Mouse (Mus musculus) heart, postnatal 4 days (tissue): ENCODE measurements around the gene Olfr616. TPM values are rescaled to one million over a fixed set of nuclear protein-coding genes. Genes with fewer than 3 reads are reported as not detected.
"Not testable (repeated sequence)": the region's sequence is repeated elsewhere in the genome, so short reads cannot be mapped to it uniquely, and the experiment has no call there.

Experiments used
- DNase-seq: peaks from one replicate; pipeline ENCODE4 v3.0.0; 2021
- microRNA-seq, 2 experiments: library from miRNA; unstranded; fragments of <30 nt; microRNA quantifications; one replicate each; pipeline ENCODE4 v1.2.0; 2021 to 2022
- total RNA-seq, 2 experiments: library from RNA; stranded (reverse); gene quantifications; 2 replicates each; pipeline ENCODE4 v1.2.3; 2021

Gene Olfr616
- total RNA-seq: not detected

DNA sequence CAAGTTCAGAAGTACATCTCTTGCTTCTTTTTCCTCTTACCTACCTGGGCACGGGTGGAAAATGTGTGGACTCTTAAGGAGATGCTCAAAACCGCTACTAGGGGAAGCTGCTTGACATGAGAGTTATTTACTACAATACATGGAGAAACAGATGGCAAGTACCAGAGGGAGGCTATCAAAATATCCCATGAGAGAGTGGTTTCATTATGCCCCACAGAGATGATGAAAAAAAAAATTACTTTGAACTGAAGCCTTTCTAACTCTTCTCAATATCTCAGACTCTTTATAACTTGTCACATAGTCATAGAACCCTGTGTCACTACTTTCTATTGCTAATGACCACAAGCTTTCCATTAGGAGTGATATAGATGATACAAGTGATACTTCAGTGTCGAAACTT, at the start of gene Olfr616:
Gene Olfr616, minus strand, starts transcription at position 101 of the 400 bp plus-strand sequence.
- no peak for DNase-seq

DNA sequence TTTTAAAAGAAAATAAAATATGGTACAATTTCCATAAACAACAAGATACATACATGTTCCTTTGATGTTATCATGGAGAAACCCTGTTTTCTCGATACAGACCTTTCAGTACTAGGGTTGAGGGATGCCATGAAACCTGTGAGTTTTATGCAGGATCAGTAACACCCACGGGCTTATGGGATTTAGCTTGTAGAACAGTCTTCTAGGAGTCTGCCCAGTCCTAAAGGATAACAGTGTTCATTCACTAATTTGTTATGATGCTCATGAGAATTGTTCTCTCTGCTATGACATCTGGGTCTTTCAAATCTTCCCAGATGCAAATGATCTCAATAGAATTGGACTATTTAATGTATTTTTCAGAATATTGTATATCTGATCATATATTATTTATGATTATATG, 43.5 kb upstream of the Olfr616 start, which contains the start of gene Olfr620:
Gene Olfr620, minus strand, starts transcription at position 101 of the 400 bp plus-strand sequence.
- DNase-seq: no peak

DNA sequence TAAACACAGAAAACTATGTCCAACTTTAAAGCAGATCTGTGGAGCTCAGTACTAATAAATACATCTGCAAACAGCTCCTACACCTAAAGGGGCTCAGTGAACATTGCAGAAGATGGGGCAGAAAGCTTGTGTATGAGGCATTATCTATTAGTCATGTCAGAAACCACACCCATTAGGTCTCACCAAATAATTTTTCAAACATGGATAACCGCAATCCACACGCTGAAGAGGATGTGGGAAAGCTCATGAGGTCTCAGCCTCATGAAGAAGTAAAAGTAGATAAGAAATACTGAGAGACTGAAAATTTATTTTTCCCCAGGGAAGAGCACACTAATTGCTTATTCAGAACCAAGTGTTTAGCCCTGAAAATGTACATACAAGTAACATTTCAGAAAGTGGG, 38.5 kb upstream of the Olfr616 start:
- no peak for DNase-seq

DNA sequence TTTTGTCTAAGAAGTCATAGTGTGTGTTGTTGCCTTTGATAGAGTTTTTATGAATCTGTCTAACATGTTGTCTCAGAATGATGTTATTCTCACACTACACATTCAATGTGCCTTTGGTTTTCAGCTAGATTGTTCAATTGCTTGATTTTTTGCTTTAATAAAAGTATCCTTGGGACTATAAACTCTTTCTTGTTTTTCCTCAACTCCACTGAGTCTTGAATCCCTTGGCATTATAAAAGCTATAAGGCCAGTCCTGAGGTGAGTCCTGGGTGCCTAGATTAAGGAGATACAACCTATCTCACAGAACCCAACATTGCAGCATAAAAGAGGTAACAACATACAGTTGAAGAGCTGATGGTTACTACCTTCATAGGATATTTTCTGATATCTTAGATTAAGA, 31.3 kb upstream of the Olfr616 start, which contains the start of gene Olfr619:
Gene Olfr619, plus strand, starts transcription at position 301 of the 400 bp plus-strand sequence.
- no peak for DNase-seq

DNA sequence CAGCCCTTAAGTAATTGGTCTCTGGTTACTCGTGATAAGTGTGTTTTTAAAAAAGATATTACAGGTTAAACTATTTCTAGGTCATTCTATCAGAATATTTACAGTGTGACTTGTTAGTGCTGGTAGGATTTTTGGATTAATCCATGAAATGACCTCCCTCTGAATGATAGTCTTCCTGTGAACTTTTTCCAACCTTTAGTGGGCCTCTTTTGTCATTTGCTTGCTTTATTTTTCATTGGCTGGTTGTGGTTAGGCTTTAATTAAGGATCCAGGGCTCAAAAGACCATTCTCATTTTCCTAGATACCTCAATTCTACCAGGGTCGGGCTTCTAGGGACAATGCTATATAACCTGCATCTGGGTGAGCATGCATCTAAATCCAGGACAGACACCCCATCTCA, 20.9 kb upstream of the Olfr616 start, which contains the start of gene Olfr618:
Gene Olfr618, plus strand, starts transcription at position 301 of the 400 bp plus-strand sequence.
- no peak for DNase-seq

DNA sequence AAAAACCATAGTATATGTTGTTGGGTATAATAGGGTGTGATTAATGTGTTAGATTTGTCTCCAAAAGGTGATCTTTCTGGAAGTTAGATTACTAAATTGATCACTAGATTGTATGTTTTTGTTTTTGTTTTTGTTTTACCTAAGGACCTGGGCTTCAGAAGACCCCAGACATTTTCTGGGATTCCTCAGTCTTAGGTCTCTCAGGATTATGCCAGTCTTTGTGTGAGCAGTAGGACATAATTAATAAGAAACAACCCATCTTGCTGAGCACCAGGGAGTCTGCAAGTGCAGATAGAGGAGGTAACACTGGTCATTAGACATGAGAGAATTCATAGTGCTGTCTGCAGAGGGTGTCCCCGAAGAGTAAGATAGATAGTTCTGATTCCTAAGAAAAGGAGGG, 3.8 kb upstream of the Olfr616 start, which contains the start of gene Olfr617:
Gene Olfr617, plus strand, starts transcription at position 301 of the 400 bp plus-strand sequence.
- DNase-seq: no peak

DNA sequence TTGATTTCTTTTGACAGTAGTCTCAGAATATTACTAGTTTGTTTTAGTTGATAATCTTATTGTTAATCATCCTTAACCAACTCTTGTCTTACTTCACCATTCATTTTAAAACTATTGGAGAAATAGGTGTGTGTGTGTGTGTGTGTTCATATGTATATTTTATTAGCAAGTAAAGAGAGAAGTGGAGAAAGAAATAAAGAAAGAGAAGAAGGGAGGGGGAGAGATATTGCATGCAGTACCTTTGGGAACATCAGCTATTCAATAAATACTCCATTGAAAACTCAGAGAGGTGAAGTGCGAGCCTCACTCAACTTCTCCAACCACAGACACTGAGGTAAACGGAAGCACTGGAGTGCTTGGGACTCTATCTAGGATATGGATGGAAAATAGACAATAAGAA, 13.2 kb downstream of the Olfr616 start, which contains the start of gene Olfr615:
Gene Olfr615, plus strand, starts transcription at position 301 of the 400 bp plus-strand sequence.
- no peak for DNase-seq

DNA sequence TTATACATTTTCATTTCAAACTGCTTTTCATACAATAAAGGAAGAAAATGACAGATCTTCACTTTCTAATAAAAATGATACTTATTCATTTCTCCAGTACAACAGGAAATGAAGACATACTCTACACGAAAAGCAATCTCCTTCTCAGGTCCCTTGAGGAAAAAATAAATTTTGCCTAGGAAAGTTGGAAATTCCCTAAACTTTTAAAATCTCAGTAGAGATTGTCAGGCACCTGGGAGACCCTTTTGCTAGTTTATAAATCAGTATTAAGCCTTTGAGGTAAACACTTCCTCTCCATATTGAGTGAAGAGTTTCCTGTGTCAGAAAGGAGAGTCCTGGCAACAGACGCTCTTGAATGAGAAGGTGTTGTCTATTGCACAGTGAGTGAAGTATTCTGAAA, 21.2 kb downstream of the Olfr616 start, which contains the start of gene Olfr613:
Gene Olfr613, plus strand, starts transcription at position 301 of the 400 bp plus-strand sequence.
- DNase-seq: no peak

DNA sequence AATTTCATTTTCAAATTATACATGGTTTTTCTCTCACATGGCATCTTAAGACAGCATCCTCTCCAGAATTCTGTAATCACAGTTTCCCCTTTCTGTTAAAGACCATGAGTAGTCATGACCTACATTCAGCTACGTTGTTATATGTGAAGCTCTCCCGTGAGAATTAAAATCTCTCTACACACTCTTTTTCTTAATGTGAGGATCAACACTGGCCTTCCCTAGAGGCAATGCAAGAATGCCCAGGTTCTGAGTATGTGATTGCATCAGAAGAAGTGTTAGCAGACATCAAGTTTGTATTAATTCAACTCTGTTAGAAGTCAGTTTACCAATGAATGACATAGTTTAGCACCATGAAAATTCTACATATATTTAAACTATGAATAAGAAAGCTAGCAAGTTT, 26.3 kb downstream of the Olfr616 start, which contains the start of gene Olfr612:
Gene Olfr612, minus strand, starts transcription at position 101 of the 400 bp plus-strand sequence.
- not testable (repeated sequence) for DNase-seq

DNA sequence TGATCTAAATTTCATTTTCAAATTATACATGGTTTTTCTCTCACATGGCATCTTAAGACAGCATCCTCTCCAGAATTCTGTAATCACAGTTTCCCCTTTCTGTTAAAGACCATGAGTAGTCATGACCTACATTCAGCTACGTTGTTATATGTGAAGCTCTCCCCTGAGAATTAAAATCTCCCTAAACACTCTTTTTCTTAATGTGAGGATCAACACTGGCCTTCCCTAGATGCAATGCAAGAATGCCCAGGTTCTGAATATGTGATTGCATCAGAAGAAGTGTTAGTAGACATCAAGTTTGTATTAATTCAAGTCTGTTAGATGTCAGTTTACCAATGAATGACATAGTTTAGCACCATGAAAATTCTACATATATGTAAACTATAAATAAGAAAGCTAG, 48.2 kb downstream of the Olfr616 start, which contains the start of gene Olfr611:
Gene Olfr611, minus strand, starts transcription at position 101 of the 400 bp plus-strand sequence.
- DNase-seq: not testable (repeated sequence)

Small RNA genes within 50 kb of the gene (microRNA-seq; reads per million reads assigned to microRNA genes)
- gene Gm26506: 0 reads per million in 2 experiments

Other genes starting within 250 kb of the Olfr616 start
- not detected for gene Olfr598, start 245.6 kb downstream of the Olfr616 start, total RNA-seq
- gene Olfr599, start 233.2 kb downstream of the Olfr616 start, total RNA-seq: not detected
- gene Olfr600, start 219.5 kb downstream of the Olfr616 start, total RNA-seq: not detected
- gene Olfr601, start 206.5 kb downstream of the Olfr616 start, total RNA-seq: not detected
- gene Olfr603, start 183.0 kb downstream of the Olfr616 start, total RNA-seq: not detected
- under 1 TPM in 1 of 2 experiments, not detected in 1; 0.21 TPM for gene Usp17lc, start 154.1 kb downstream of the Olfr616 start, total RNA-seq
- not detected for gene Olfr605, start 123.7 kb downstream of the Olfr616 start, total RNA-seq
- gene Olfr606, start 120.1 kb downstream of the Olfr616 start, total RNA-seq: not detected
- not detected for gene Olfr607, start 105.0 kb downstream of the Olfr616 start, total RNA-seq
- 1 to 10 TPM; 3.8 to 4.1 TPM for gene Olfr608, start 99.3 kb downstream of the Olfr616 start, total RNA-seq
- not detected for gene Olfr609, start 71.1 kb downstream of the Olfr616 start, total RNA-seq
- not detected for gene Olfr610, start 57.0 kb downstream of the Olfr616 start, total RNA-seq
- gene Olfr611, start 48.3 kb downstream of the Olfr616 start, total RNA-seq: not detected
- gene Olfr612, start 26.4 kb downstream of the Olfr616 start, total RNA-seq: not detected
- not detected for gene Olfr613, start 21.1 kb downstream of the Olfr616 start, total RNA-seq
- not detected for gene Olfr615, start 13.1 kb downstream of the Olfr616 start, total RNA-seq
- not detected for gene Olfr617, start 3.9 kb upstream of the Olfr616 start, total RNA-seq
- not detected for gene Olfr618, start 21.0 kb upstream of the Olfr616 start, total RNA-seq
- not detected for gene Olfr619, start 31.4 kb upstream of the Olfr616 start, total RNA-seq
- gene Olfr620, start 43.4 kb upstream of the Olfr616 start, total RNA-seq: not detected
- not detected for gene Olfr622, start 73.6 kb upstream of the Olfr616 start, total RNA-seq
- not detected for gene Olfr623, start 94.6 kb upstream of the Olfr616 start, total RNA-seq
- not detected for gene Olfr624, start 102.0 kb upstream of the Olfr616 start, total RNA-seq
- not detected for gene Olfr625-ps1, start 113.6 kb upstream of the Olfr616 start, total RNA-seq
- gene Olfr243, start 145.5 kb upstream of the Olfr616 start, total RNA-seq: not detected
- not detected for gene Olfr628, start 161.2 kb upstream of the Olfr616 start, total RNA-seq
- not detected for gene Olfr629, start 175.8 kb upstream of the Olfr616 start, total RNA-seq
- not detected for gene Olfr630, start 188.2 kb upstream of the Olfr616 start, total RNA-seq
- not detected for gene Olfr69, start 202.5 kb upstream of the Olfr616 start, total RNA-seq
- gene Olfr68, start 210.6 kb upstream of the Olfr616 start, total RNA-seq: not detected
- not detected for gene Olfr67, start 222.7 kb upstream of the Olfr616 start, total RNA-seq
- gene Hbb-bt, start 244.9 kb upstream of the Olfr616 start, total RNA-seq: 1,000 to 10,000 TPM in 1 of 2 experiments, 100 to 1,000 TPM in 1; 541 to 1,864 TPM